Mouse (Mus musculus) gastrocnemius, adult 2 months (tissue): ENCODE measurements around the gene Ddias. TPM values are rescaled to one million over a fixed set of nuclear protein-coding genes. Genes with fewer than 3 reads are reported as not detected.

Source experiments
- DNase-seq: peaks from one replicate; pipeline ENCODE4 v3.0.0; 2022
- H3K27ac ChIP-seq: fragments of 200-600 bp; 2 replicates; pipeline ENCODE4 v1.8.1; 2022; ENCODE audit warnings: mild to moderate bottlenecking
- H3K4me3 ChIP-seq: fragments of 200-600 bp; 2 replicates; pipeline ENCODE4 v1.8.1; 2022; ENCODE audit warnings: mild to moderate bottlenecking, moderate library complexity
- CTCF ChIP-seq: fragments of 200-600 bp; IDR thresholded peaks from 2 replicates; pipeline ENCODE4 v1.8.1; 2022; ENCODE audit warnings: antibody characterized with exemption, mild to moderate bottlenecking, moderate library complexity
- intact Hi-C: fragments of 180-260 bp; cut with DNase I; formaldehyde crosslinking; loops from one replicate; pipeline ENCODE4 v1.15.1; 2025
- total RNA-seq, 2 experiments: library from RNA; stranded (reverse); gene quantifications; 2 replicates each; pipeline ENCODE4 v1.2.3; 2021

Ddias gene
- total RNA-seq, 2 experiments from 2014 or later, result 0.06 TPM; not detected in 1

DNA sequence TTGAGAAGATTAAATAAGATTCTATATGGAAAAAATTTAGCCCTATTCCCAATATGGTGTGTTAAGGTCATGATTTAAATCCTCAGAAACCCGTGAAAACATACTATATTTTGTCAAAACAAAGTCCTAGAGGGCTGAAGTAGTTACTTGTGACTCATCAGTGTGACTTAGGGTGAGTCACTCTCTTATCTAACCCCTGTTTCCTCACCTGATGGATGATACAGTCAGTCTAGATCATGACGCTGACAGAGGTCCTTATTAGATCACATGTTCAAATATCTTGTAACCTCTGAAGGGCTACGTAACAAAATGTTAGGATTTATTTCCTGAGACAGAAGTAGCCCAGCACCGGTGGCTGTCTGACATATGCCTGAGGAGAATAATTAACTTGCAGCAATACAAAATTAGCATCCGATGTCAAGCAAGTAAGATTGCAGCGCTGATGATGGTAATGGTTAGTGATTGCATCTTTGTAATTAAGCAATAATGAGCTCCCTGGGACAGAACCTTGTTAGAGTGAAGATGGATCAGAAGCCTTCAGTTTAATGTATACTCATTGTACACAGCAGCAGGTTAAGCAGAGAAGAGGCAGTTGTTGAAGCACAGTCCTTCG, 62.3 kb downstream of the Ddias start:
- no peak for TF ChIP-seq CTCF
- no peak for DNase-seq
- no peak overlapping the region for H3K27ac ChIP-seq
- H3K4me3 ChIP-seq, result no peak overlapping the region
- intact Hi-C loops, result no loop called here

Other genes with a start within 250 kb of the Ddias start
- gene Ankrd42, start 237.1 kb downstream of the Ddias start, total RNA-seq, result under 1 TPM; 0.31 to 0.39 TPM
- 10 to 100 TPM; 19.2 to 25.9 TPM for gene Pcf11, start 204.3 kb downstream of the Ddias start, total RNA-seq
- 1 to 10 TPM; 6.5 to 7.7 TPM for gene Rab30, start 132.6 kb downstream of the Ddias start, total RNA-seq
- gene Prcp, start 223 bp upstream of the Ddias start, total RNA-seq, result 1 to 10 TPM; 2.9 to 3.5 TPM
- gene Fam181b, start 205.6 kb upstream of the Ddias start, total RNA-seq, result 1 to 10 TPM; 1.1 to 1.4 TPM